Mouse (Mus musculus): Measurements from ENCODE around the gene Bckdk. TPM values are rescaled to one million over a fixed set of nuclear protein-coding genes. Genes with fewer than 3 reads are reported as not detected.
A peak's percentile ranks its signal among the peaks of the same experiment; 100 is the strongest.

Gene Bckdk
- polyA plus RNA-seq, 1 experiment from 2014 or later, result 166 TPM

GRCm38 (mm10) chr7:127899997-127900396, 3.9 kb upstream of the Bckdk start:
- H3K36me3 ChIP-seq (ENCODE audit: control insufficient read depth, insufficient read depth, low read length), result no peaks in the 10 kb centered on the region
- H3K4me2 ChIP-seq, result no peak overlapping the region
- H3K27ac ChIP-seq (ENCODE audit: low read depth, low read length), result no peak overlapping the region
- ATAC-seq (replicated peaks; ENCODE audit: insufficient number of reproducible peaks, low FRiP score, low TSS enrichment), result no peak
- no peak overlapping the region for H3K4me3 ChIP-seq (ENCODE audit: low read depth, low read length)
- no peak overlapping the region for H3K9ac ChIP-seq (ENCODE audit: low read depth, low read length)
- H3K4me1 ChIP-seq (ENCODE audit: control insufficient read depth, insufficient read depth, low read length), result peaks cover 9% of the 10 kb centered on the region
- H3K9me3 ChIP-seq (replicated peaks; ENCODE audit: control insufficient read depth, low read length), result no peaks in the 10 kb centered on the region
- 31% methylated on average over 7 of the region's 7 CpGs for WGBS (ENCODE audit: insufficient replicate concordance)
- H3K27me3 ChIP-seq (ENCODE audit: control insufficient read depth, insufficient read depth, low read length), result no peaks in the 10 kb centered on the region

- no peak overlapping the region for H3K9ac ChIP-seq (ENCODE audit: low read depth, low read length)
- no peak for ATAC-seq (replicated peaks; ENCODE audit: insufficient number of reproducible peaks, low FRiP score, low TSS enrichment)
- H3K36me3 ChIP-seq (ENCODE audit: control insufficient read depth, insufficient read depth, low read length), result peaks cover 10% of the 10 kb centered on the region
- H3K4me3 ChIP-seq (ENCODE audit: low read depth, low read length), result no peak overlapping the region
- no peak overlapping the region for H3K4me2 ChIP-seq
- WGBS (ENCODE audit: insufficient replicate concordance), result 64% methylated on average over 2 of the region's 2 CpGs
- no peaks in the 10 kb centered on the region for H3K27me3 ChIP-seq (ENCODE audit: control insufficient read depth, insufficient read depth, low read length)
- no peaks in the 10 kb centered on the region for H3K9me3 ChIP-seq (replicated peaks; ENCODE audit: control insufficient read depth, low read length)
- H3K27ac ChIP-seq (ENCODE audit: low read depth, low read length), result no peak overlapping the region
- peaks cover 9% of the 10 kb centered on the region for H3K4me1 ChIP-seq (ENCODE audit: control insufficient read depth, insufficient read depth, low read length)
Observed at GRCm38 (mm10) chr7:127901772-127902171, 2.1 kb upstream of the Bckdk start.

- no peaks in the 10 kb centered on the region for H3K27me3 ChIP-seq (ENCODE audit: control insufficient read depth, insufficient read depth, low read length)
- no peak overlapping the region for H3K9ac ChIP-seq (ENCODE audit: low read depth, low read length)
- no peak overlapping the region for H3K4me2 ChIP-seq
- no peak overlapping the region for H3K4me3 ChIP-seq (ENCODE audit: low read depth, low read length)
- peaks cover 36% of the 10 kb centered on the region for H3K36me3 ChIP-seq (ENCODE audit: control insufficient read depth, insufficient read depth, low read length)
- H3K27ac ChIP-seq (ENCODE audit: low read depth, low read length), result no peak overlapping the region
- H3K9me3 ChIP-seq (replicated peaks; ENCODE audit: control insufficient read depth, low read length), result no peaks in the 10 kb centered on the region
- no peak for ATAC-seq (replicated peaks; ENCODE audit: insufficient number of reproducible peaks, low FRiP score, low TSS enrichment)
- peaks cover 7% of the 10 kb centered on the region for H3K4me1 ChIP-seq (ENCODE audit: control insufficient read depth, insufficient read depth, low read length)
- WGBS (ENCODE audit: insufficient replicate concordance), result 90% methylated on average over 12 of the region's 12 CpGs
Observed at GRCm38 (mm10) chr7:127907939-127908338, 4.1 kb downstream of the Bckdk start.

GRCm38 (mm10) chr7:127908656-127909055, 4.8 kb downstream of the Bckdk start:
- 87% methylated on average over 4 of the region's 4 CpGs for WGBS (ENCODE audit: insufficient replicate concordance)
- no peak overlapping the region for H3K9ac ChIP-seq (ENCODE audit: low read depth, low read length)
- no peak for ATAC-seq (replicated peaks; ENCODE audit: insufficient number of reproducible peaks, low FRiP score, low TSS enrichment)
- H3K27me3 ChIP-seq (ENCODE audit: control insufficient read depth, insufficient read depth, low read length), result no peaks in the 10 kb centered on the region
- no peak overlapping the region for H3K27ac ChIP-seq (ENCODE audit: low read depth, low read length)
- peaks cover 7% of the 10 kb centered on the region for H3K4me1 ChIP-seq (ENCODE audit: control insufficient read depth, insufficient read depth, low read length)
- peaks cover 36% of the 10 kb centered on the region for H3K36me3 ChIP-seq (ENCODE audit: control insufficient read depth, insufficient read depth, low read length)
- no peak overlapping the region for H3K4me2 ChIP-seq
- H3K9me3 ChIP-seq (replicated peaks; ENCODE audit: control insufficient read depth, low read length), result no peaks in the 10 kb centered on the region
- H3K4me3 ChIP-seq (ENCODE audit: low read depth, low read length), result no peak overlapping the region

- Histone ChIP-seq H3K9me3 (replicated peaks; ENCODE audit: control insufficient read depth, low read length) (no peaks in the 10 kb centered on the region), H3K27ac (ENCODE audit: low read depth, low read length) (peak within 1 kb of the TSS; percentile 73), H3K27me3 (ENCODE audit: control insufficient read depth, insufficient read depth, low read length) (no peaks in the 10 kb centered on the region), H3K4me3 (ENCODE audit: low read depth, low read length) (peak within 1 kb of the TSS; percentile 99), H3K4me1 (ENCODE audit: control insufficient read depth, insufficient read depth, low read length) (no peaks in the 10 kb centered on the region), H3K4me2 (peak within 1 kb of the TSS; percentile 81), H3K36me3 (ENCODE audit: control insufficient read depth, insufficient read depth, low read length) (peaks cover 28% of the 10 kb centered on the region), H3K9ac (ENCODE audit: low read depth, low read length) (peak within 1 kb of the TSS; percentile 86)
- peak; percentile 91 for ATAC-seq (replicated peaks; ENCODE audit: insufficient number of reproducible peaks, low FRiP score, low TSS enrichment)
- WGBS (ENCODE audit: insufficient replicate concordance), result under 1% methylated on average over 40 of the region's 40 CpGs
Observed at GRCm38 (mm10) chr7:127912190-127912871, 8.4 kb downstream of the Bckdk start, which contains the start of gene Kat8. Gene Kat8 (plus strand): TSS chr7:127912516.

- H3K4me3 ChIP-seq (ENCODE audit: low read depth, low read length), result peak overlapping the region; percentile 99
- H3K9me3 ChIP-seq (replicated peaks; ENCODE audit: control insufficient read depth, low read length), result no peaks in the 10 kb centered on the region
- H3K4me1 ChIP-seq (ENCODE audit: control insufficient read depth, insufficient read depth, low read length), result no peaks in the 10 kb centered on the region
- 10% methylated on average over 4 of the region's 4 CpGs for WGBS (ENCODE audit: insufficient replicate concordance)
- peak overlapping the region; percentile 86 for H3K9ac ChIP-seq (ENCODE audit: low read depth, low read length)
- ATAC-seq (replicated peaks; ENCODE audit: insufficient number of reproducible peaks, low FRiP score, low TSS enrichment), result no peak
- 0 out of 2 replicates have a peak overlapping the region, but pooled peaks have one; percentile 73 for H3K27ac ChIP-seq (ENCODE audit: low read depth, low read length)
- no peaks in the 10 kb centered on the region for H3K27me3 ChIP-seq (ENCODE audit: control insufficient read depth, insufficient read depth, low read length)
- peak overlapping the region; percentile 81 for H3K4me2 ChIP-seq
- peaks cover 23% of the 10 kb centered on the region for H3K36me3 ChIP-seq (ENCODE audit: control insufficient read depth, insufficient read depth, low read length)
Observed at GRCm38 (mm10) chr7:127912938-127913337, 9.1 kb downstream of the Bckdk start.

- 89% methylated on average over 12 of the region's 12 CpGs for WGBS (ENCODE audit: insufficient replicate concordance)
- Histone ChIP-seq H3K9me3 (replicated peaks; ENCODE audit: control insufficient read depth, low read length) (no peaks in the 10 kb centered on the region), H3K9ac (ENCODE audit: low read depth, low read length) (no peak overlapping the region), H3K4me1 (ENCODE audit: control insufficient read depth, insufficient read depth, low read length) (no peaks in the 10 kb centered on the region), H3K36me3 (ENCODE audit: control insufficient read depth, insufficient read depth, low read length) (peaks cover 5% of the 10 kb centered on the region; the same call in 1 of the 2 replicates), H3K27ac (ENCODE audit: low read depth, low read length) (no peak overlapping the region), H3K4me3 (ENCODE audit: low read depth, low read length) (no peak overlapping the region), H3K4me2 (no peak overlapping the region), H3K27me3 (ENCODE audit: control insufficient read depth, insufficient read depth, low read length) (no peaks in the 10 kb centered on the region)
- no peak for ATAC-seq (replicated peaks; ENCODE audit: insufficient number of reproducible peaks, low FRiP score, low TSS enrichment)
Observed at GRCm38 (mm10) chr7:127915293-127915692, 11.4 kb downstream of the Bckdk start.

- Histone ChIP-seq H3K36me3 (ENCODE audit: control insufficient read depth, insufficient read depth, low read length) (peaks cover 5% of the 10 kb centered on the region; the same call in 1 of the 2 replicates), H3K9me3 (replicated peaks; ENCODE audit: control insufficient read depth, low read length) (no peaks in the 10 kb centered on the region), H3K27me3 (ENCODE audit: control insufficient read depth, insufficient read depth, low read length) (no peaks in the 10 kb centered on the region), H3K9ac (ENCODE audit: low read depth, low read length) (no peak overlapping the region), H3K4me2 (no peak overlapping the region), H3K4me3 (ENCODE audit: low read depth, low read length) (no peak overlapping the region), H3K4me1 (ENCODE audit: control insufficient read depth, insufficient read depth, low read length) (no peaks in the 10 kb centered on the region), H3K27ac (ENCODE audit: low read depth, low read length) (no peak overlapping the region)
- WGBS (ENCODE audit: insufficient replicate concordance), result 58% methylated on average over 3 of the region's 3 CpGs
- no peak for ATAC-seq (replicated peaks; ENCODE audit: insufficient number of reproducible peaks, low FRiP score, low TSS enrichment)
Observed at GRCm38 (mm10) chr7:127918203-127918602, 14.3 kb downstream of the Bckdk start.

GRCm38 (mm10) chr7:127919290-127919689, 15.4 kb downstream of the Bckdk start:
- H3K4me1 ChIP-seq (ENCODE audit: control insufficient read depth, insufficient read depth, low read length), result no peaks in the 10 kb centered on the region
- H3K36me3 ChIP-seq (ENCODE audit: control insufficient read depth, insufficient read depth, low read length), result peaks cover 5% of the 10 kb centered on the region; the same call in 1 of the 2 replicates
- H3K27ac ChIP-seq (ENCODE audit: low read depth, low read length), result no peak overlapping the region
- ATAC-seq (replicated peaks; ENCODE audit: insufficient number of reproducible peaks, low FRiP score, low TSS enrichment), result no peak
- H3K4me2 ChIP-seq, result no peak overlapping the region
- H3K9ac ChIP-seq (ENCODE audit: low read depth, low read length), result no peak overlapping the region
- no peaks in the 10 kb centered on the region for H3K9me3 ChIP-seq (replicated peaks; ENCODE audit: control insufficient read depth, low read length)
- WGBS (ENCODE audit: insufficient replicate concordance), result 76% methylated on average over 7 of the region's 7 CpGs
- H3K4me3 ChIP-seq (ENCODE audit: low read depth, low read length), result no peak overlapping the region
- H3K27me3 ChIP-seq (ENCODE audit: control insufficient read depth, insufficient read depth, low read length), result no peaks in the 10 kb centered on the region

Measured in heart, embryonic 11.5 days (tissue).